Mouse (Mus musculus) heart, embryonic 12.5 days (tissue): ENCODE results near the gene Fchsd2. TPM values are rescaled to one million over a fixed set of nuclear protein-coding genes. Genes with fewer than 3 reads are reported as not detected.

Source experiments
- ATAC-seq: fragments of 200-750 bp; cut with Nextera tagmentation; 2 replicates; pipeline ENCODE4 v1.8.0; 2017; ENCODE audit warnings: moderate TSS enrichment, moderate library complexity; ENCODE audit not compliant: insufficient number of reproducible peaks, low FRiP score
- H3K27ac ChIP-seq: fragments of 300-500 bp; sonication (generic); 2 replicates; pipeline ENCODE4 v1.5.1; 2016; ENCODE audit warnings: mild to moderate bottlenecking, moderate library complexity; ENCODE audit not compliant: poor library complexity, severe bottlenecking
- H3K27me3 ChIP-seq: fragments of 300-500 bp; sonication (generic); replicated peaks from 2 replicates; pipeline ENCODE4 v1.6.1; 2016; ENCODE audit warnings: mild to moderate bottlenecking, moderate library complexity
- H3K36me3 ChIP-seq: fragments of 300-500 bp; sonication (generic); 2 replicates; pipeline ENCODE4 v1.6.1; 2016; ENCODE audit warnings: mild to moderate bottlenecking, moderate library complexity
- H3K4me1 ChIP-seq: fragments of 300-500 bp; sonication (generic); replicated peaks from 2 replicates; pipeline ENCODE4 v1.6.1; 2016; ENCODE audit warnings: mild to moderate bottlenecking
- H3K4me2 ChIP-seq: fragments of 300-500 bp; sonication (generic); 2 replicates; pipeline ENCODE4 v1.6.1; 2016; ENCODE audit warnings: mild to moderate bottlenecking, moderate library complexity
- H3K4me3 ChIP-seq: fragments of 300-500 bp; sonication (generic); 2 replicates; pipeline ENCODE4 v1.5.1; 2016; ENCODE audit warnings: mild to moderate bottlenecking
- H3K9ac ChIP-seq: fragments of 300-500 bp; sonication (generic); 2 replicates; pipeline ENCODE4 v1.6.1; 2016; ENCODE audit warnings: mild to moderate bottlenecking, moderate library complexity
- H3K9me3 ChIP-seq: fragments of 300-500 bp; sonication (generic); replicated peaks from 2 replicates; pipeline ENCODE4 v1.6.1; 2016; ENCODE audit warnings: mild to moderate bottlenecking, moderate library complexity
- whole genome bisulfite sequencing: fragments of 180-500 bp; shearing (Covaris S2); methylation state at CpG from one replicate; pipeline ENCODE4 v1.1.7; 2016; 5-methylcytosine and 5-hydroxymethylcytosine counted together
- polyA plus RNA-seq: library from polyadenylated mRNA; unstranded; fragments of >200 nt; fragmentation: Nextera tagmentation; extraction: Ambion mirVana; gene quantifications from 2 replicates; pipeline ENCODE4 v1.2.1, GENCODE M21; 2016

Gene Fchsd2
- polyA plus RNA-seq, 1 experiment from 2014 or later: 18.7 TPM

DNA sequence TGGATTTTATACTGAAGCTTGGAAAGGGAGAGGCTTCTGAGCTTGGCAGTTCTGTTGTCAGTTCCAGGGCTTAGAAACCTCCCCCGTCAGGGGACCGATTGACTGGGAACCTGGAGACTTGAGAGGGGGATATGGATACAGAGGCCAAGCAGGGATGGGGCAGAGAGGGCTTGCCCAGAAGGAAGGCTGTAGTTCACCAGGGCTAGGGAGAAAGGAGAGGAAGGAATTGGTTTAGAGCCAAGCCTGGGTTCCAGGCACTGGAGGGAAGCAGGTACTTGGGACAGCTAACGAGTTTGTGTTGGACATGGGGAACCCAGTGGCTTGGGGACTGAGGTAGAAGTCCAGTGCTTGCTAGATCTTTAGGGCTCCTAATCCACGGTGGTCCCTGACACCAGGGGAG lies 236.9 kb downstream of the Fchsd2 start:
- peaks cover 29% of the 10 kb centered on the region for H3K4me1 ChIP-seq
- no peaks in the 10 kb centered on the region for H3K9me3 ChIP-seq
- no peak overlapping the region for H3K4me2 ChIP-seq
- no peak overlapping the region for H3K27ac ChIP-seq
- no peaks in the 10 kb centered on the region for H3K36me3 ChIP-seq
- H3K27me3 ChIP-seq: peaks cover 41% of the 10 kb centered on the region
- 62% methylated on average over 4 of the region's 4 CpGs for WGBS
- no peak for ATAC-seq
- no peak overlapping the region for H3K4me3 ChIP-seq
- H3K9ac ChIP-seq: 0 out of 2 replicates have a peak overlapping the region, but pooled peaks have one; percentile 32

DNA sequence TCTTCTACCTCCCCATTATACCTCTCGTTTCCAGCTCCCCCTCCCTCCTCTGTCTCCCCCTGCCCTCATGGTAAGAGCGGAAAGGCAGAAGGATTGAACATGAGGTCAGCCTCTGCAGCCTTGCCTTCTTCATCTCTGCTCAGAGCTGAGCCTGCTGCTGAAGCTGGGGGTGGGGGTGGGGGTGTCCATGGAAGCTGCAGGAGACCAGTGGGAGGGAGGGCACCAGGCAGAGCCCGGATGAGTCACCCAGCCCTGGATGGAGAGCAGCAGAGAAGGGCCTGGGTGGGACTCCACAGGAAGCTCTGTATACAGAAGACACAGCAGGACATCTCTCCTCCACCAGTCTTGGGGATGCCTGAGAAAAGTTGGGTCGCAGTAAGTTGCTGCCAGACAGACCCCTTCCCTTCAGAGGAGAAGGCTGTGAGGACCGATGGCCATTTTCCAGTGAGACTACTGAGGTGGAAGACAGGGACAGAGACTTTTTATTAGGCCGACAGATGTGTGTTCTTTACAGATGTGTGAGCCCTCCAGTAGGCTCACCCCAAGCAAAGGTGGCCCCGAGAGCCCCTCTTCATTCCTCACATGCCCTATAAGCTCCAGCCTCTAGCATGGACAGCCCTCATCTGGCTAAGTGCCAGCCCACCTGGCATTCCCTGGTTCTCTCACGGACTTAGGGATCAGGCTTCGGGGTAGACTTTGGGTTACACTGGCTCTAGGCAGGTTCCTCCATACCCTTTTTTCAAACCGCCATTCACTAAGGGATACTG lies 237.6 kb downstream of the Fchsd2 start:
- H3K9me3 ChIP-seq: no peaks in the 10 kb centered on the region
- no peaks in the 10 kb centered on the region for H3K36me3 ChIP-seq
- no peak overlapping the region for H3K4me2 ChIP-seq
- H3K4me3 ChIP-seq: no peak overlapping the region
- ATAC-seq: no peak
- WGBS: 60% methylated on average over 10 of the region's 10 CpGs
- peaks cover 28% of the 10 kb centered on the region for H3K4me1 ChIP-seq
- peaks cover 36% of the 10 kb centered on the region for H3K27me3 ChIP-seq
- no peak overlapping the region for H3K27ac ChIP-seq
- H3K9ac ChIP-seq: no peak overlapping the region

DNA sequence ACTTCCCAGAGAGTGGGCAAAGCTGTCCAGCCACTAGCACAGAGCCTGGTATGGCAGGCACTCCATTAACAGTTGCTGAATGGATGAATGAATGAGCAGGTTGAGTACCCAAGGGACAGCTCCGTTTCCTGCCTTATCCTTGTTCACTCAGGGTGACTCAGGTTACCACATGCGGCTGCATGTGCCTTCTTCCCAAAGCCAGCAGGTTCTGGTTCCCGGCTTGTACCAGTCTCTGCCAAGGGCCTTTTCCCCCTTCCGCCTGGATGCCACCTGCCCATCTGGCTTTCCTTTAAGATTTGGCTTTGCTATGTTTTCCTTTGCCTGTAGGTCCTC lies 238.1 kb downstream of the Fchsd2 start:
- H3K4me1 ChIP-seq: peaks cover 28% of the 10 kb centered on the region
- ATAC-seq: no peak

DNA sequence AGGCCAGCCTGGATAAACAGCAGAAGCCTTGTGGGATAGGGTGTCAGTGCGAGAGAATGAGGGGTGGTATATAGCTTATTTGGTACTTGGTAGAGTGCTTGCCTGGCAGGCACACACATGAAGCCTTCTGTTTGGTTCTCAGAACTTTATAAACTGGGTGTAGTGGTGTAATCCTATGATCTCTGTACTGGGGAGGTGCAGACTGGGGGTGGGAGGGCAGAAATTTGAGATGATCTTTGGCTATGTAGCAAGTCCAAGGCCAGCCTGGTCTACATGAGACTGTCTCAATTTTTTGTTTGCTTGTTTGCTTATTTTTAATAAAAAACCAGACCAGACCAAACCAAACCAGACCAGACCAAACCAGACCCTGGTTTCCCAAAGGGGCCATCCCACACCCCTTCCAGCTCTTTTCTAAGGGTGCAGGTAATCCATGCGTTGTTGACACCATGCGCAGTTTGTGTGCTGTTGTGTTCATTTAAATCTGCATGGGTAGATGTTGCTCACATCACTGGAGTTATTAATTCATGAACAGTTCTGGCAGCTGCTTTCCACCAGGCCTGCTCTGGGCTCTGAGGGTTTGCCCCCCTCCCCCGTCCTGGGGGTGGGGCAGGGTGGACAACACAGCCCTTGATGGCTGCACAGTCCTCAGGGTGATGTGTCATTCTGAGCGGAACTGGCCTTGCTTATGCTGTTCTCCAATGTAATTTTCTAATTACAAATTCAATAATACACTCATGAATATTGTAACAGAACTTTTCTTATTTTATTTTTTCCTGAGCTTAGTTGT lies 239.6 kb downstream of the Fchsd2 start:
- H3K9me3 ChIP-seq: no peaks in the 10 kb centered on the region
- no peak overlapping the region for H3K9ac ChIP-seq
- peaks cover 18% of the 10 kb centered on the region for H3K27me3 ChIP-seq
- H3K4me1 ChIP-seq: peaks cover 28% of the 10 kb centered on the region
- WGBS: 86% methylated on average over 5 of the region's 5 CpGs
- H3K27ac ChIP-seq: no peak overlapping the region
- ATAC-seq: no peak
- no peaks in the 10 kb centered on the region for H3K36me3 ChIP-seq
- H3K4me3 ChIP-seq: no peak overlapping the region
- no peak overlapping the region for H3K4me2 ChIP-seq

More for the DNA sequence above, 238.1 kb downstream of the Fchsd2 start:
- H3K9me3 ChIP-seq: no peaks in the 10 kb centered on the region
- H3K9ac ChIP-seq: no peak overlapping the region
- peaks cover 32% of the 10 kb centered on the region for H3K27me3 ChIP-seq
- no peak overlapping the region for H3K27ac ChIP-seq
- no peak overlapping the region for H3K4me2 ChIP-seq
- WGBS: 74% methylated on average over 4 of the region's 4 CpGs
- H3K4me3 ChIP-seq: no peak overlapping the region
- no peaks in the 10 kb centered on the region for H3K36me3 ChIP-seq

Other genes with a start within 250 kb of the Fchsd2 start
- 4.1 TPM in 2 replicates for gene Relt, start 229.4 kb upstream of the Fchsd2 start, polyA plus RNA-seq
- gene Arhgef17, start 160.8 kb upstream of the Fchsd2 start, polyA plus RNA-seq: 8.7 and 10.6 TPM in 2 replicates
- 2.3 and 2.6 TPM in 2 replicates for gene P2ry6, start 118.2 kb upstream of the Fchsd2 start, polyA plus RNA-seq
- gene P2ry2, start 80.0 kb upstream of the Fchsd2 start, polyA plus RNA-seq: 1.1 and 1.2 TPM in 2 replicates
- gene Atg16l2, start 209.4 kb downstream of the Fchsd2 start, polyA plus RNA-seq: 22.6 and 23.8 TPM in 2 replicates
- 22.9 and 28.6 TPM in 2 replicates for gene Stard10, start 224.2 kb downstream of the Fchsd2 start, polyA plus RNA-seq